Mouse (Mus musculus): Measurements from ENCODE around the gene Hsbp1. TPM values are rescaled to one million over a fixed set of nuclear protein-coding genes. Genes with fewer than 3 reads are reported as not detected.

The Hsbp1 gene
- total RNA-seq, 2 experiments from 2014 or later: 540 to 542 TPM

DNA sequence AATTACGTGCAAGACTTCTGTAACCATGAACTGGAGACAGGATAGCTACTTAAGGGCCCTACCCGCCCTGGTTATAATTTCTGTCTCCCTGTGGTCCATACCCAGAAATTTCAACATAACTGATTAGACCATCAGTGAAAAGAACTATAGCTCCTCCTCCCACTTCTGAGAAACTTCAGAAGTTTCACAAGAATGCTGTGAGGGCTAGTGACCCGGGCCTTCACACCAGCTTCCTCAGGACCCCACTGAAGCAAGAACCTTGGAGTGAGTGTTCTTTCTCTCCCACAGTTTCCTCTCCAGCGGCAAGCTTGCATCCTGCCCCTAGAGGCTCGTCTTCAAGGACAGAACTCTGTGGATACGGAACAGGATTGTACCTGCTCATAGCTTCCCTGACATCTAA is 41.6 kb downstream of the Hsbp1 start:
- no peak for DNase-seq (ENCODE audit: low spot score in 2 of 2)

DNA sequence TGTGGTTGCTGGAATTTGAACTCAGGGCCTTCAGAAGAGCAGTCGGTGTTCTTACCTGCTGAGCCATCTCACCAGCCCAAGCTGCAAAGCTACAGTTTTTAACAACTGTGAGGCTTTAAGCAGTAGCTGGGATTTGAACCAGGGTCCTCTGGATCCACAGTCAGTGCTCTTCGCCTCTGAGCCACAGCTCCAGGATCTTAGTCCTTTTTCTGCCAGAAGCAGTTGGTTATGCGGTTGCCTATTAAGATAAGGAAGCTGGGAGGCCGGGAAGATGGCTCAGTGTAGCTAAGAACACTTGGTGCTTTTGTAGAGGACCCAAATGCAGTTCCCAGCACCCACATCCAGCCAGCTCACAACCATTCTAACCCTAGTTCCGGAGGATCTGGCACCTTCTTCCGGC is 42.7 kb downstream of the Hsbp1 start:
- DNase-seq (ENCODE audit: low spot score in 2 of 2): no peak

DNA sequence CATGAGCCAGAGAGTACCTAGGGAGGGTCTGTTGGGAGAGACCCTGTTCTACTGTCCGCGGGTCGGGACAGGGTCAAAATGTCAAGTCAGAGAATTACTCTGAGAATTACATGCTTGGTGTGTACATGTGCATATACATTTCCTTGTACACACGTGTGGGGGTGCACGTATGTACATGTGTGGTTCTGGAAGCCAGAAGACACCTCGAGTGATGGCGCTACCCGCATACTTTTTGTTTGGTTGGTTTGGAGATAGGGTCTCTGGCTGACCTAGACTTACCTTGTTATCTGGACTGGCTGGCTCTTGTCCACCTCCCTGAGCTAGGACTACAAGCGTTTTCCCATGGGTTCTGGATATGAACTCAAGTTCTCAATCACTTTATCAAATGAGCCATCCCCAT is 49.8 kb downstream of the Hsbp1 start:
- DNase-seq (ENCODE audit: low spot score in 2 of 2): no peak

DNA sequence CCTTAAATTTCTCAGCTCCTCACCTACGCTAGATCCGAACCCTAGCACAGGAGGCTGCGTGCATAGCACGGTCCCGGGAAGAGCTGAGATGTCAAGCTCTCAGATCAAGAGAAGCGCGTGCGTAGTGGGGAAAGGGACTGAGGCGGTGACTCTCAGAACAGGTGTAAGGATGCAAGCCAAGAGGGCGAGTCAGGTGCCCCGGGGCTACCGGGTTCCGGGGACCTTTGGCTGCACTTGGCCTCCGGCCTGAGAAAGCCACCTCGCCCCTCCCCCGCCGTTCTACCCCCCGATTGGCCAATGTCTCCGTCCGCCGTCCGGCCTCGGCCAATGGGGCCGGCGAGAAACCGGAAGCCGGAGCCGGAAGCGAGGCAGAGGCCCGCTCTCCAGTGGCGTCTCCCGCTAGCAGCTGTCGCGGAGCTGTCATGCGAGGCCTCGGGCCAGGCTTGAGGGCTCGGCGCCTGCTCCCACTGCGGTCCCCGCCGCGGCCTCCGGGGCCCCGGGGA is 50.3 kb downstream of the Hsbp1 start, which contains the start of gene Mlycd:
Gene Mlycd (plus strand): TSS at position 355 of the 503 bp plus-strand sequence.
- peak; percentile 92 for DNase-seq (ENCODE audit: low spot score in 2 of 2)

DNA sequence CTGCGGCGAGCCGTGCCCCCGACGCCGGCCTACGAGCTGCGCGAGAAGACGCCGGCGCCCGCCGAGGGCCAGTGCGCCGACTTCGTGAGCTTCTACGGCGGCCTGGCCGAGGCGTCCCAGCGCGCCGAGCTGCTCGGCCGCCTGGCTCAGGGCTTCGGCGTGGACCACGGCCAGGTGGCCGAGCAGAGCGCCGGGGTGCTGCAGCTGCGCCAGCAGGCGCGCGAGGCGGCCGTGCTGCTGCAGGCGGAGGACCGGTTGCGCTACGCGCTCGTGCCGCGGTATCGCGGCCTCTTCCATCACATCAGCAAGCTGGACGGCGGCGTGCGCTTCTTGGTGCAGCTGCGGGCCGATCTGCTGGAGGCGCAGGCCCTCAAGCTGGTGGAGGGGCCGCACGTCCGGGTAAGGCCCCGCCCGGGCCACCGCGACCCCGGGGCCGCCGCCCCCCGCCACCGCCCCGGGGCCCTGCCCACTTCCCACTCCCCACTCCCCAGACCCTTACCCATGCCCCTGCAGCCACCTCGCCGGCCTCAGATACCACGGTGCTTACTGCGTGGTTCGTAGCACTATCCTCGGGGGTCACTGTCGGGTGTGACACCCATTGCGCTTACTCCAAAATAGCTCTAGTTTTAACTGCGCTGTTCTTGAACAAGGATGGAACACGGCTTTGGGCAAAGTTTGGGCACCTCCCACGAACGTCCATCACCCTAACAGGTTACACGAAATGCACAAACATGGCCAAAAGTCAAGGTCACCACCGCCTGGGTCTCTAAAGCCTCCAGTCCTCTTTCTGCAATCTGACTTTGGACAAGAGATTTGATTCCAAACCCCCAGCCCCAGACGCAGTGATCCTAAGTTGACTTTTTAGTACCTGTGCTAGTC is 51.0 kb downstream of the Hsbp1 start:
- DNase-seq (ENCODE audit: low spot score in 2 of 2): no peak

Other genes with a start within 250 kb of the Hsbp1 start
- 10 to 100 TPM; 24.1 to 27.0 TPM for gene Mlycd, start 50.4 kb downstream of the Hsbp1 start, total RNA-seq (2021)
- gene Osgin1, start 89.6 kb downstream of the Hsbp1 start, total RNA-seq (2021): 1 to 10 TPM in 1 of 2 experiments, under 1 TPM in 1; 0.19 to 1.2 TPM
- 100 to 1,000 TPM; 126 to 129 TPM for gene Necab2, start 102.2 kb downstream of the Hsbp1 start, total RNA-seq (2021)
- gene Slc38a8, start 157.2 kb downstream of the Hsbp1 start, total RNA-seq (2021): under 1 TPM; 0.23 to 0.29 TPM
- 10 to 100 TPM; 63.6 to 69.8 TPM for gene Mbtps1, start 214.2 kb downstream of the Hsbp1 start, total RNA-seq (2021)
- gene Hsdl1, start 230.7 kb downstream of the Hsbp1 start, total RNA-seq (2021): 10 to 100 TPM; 39.1 to 40.8 TPM
- gene Dnaaf1, start 230.7 kb downstream of the Hsbp1 start, total RNA-seq (2021): under 1 TPM; 0.32 to 0.48 TPM

All from layer of hippocampus, postnatal 14 days (tissue).